Mouse (Mus musculus): Measurements from ENCODE around the gene 9930111J21Rik2.
"Not testable (repeated sequence)": the region's sequence is repeated elsewhere in the genome, so short reads cannot be mapped to it uniquely, and the experiment has no call there.

DNA sequence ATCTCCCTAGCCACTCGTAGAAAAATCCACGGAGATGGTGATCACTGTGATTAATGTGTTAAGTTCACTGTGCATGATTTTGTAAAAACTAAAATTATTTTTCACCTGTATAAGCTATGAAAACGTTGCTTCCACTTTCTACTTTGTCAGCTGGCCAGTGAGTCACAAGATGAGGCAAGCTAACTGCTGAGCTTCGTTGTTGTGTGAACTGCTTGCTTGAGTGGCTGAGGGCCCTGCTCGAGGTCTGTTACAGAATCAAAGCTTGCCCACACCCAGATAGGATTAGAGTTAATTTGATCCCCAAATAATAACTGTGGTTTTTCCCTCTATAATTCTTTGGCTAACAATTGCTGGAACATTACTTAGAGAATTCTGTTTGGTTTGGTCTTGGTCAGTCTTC lies 852 bp upstream of the 9930111J21Rik2 start:
- TF ChIP-seq TCF12 (IDR thresholded peaks at IDR 0.05; ENCODE audit: insufficient read depth, poor library complexity, severe bottlenecking); POLR2A (IDR thresholded peaks at IDR 0.05; ENCODE audit: insufficient read length, low read depth); MYOD1 (IDR thresholded peaks at IDR 0.05; ENCODE audit: control insufficient read depth in 1 of 3, insufficient read length in 2 of 3, low read depth in 2 of 3); SRF (IDR thresholded peaks at IDR 0.05; ENCODE audit: control insufficient read depth, insufficient read length, low read depth); USF1 (IDR thresholded peaks at IDR 0.05; ENCODE audit: low read depth); MAX (IDR thresholded peaks at IDR 0.05; ENCODE audit: low read depth); POLR2AphosphoS2 (IDR thresholded peaks at IDR 0.05; ENCODE audit: insufficient read length, low read depth); E2F4 (IDR thresholded peaks at IDR 0.05; ENCODE audit: insufficient read depth); TCF3 (IDR thresholded peaks at IDR 0.05; ENCODE audit: insufficient read length, low read depth); CEBPB (IDR thresholded peaks at IDR 0.05; ENCODE audit: insufficient read depth, poor library complexity, severe bottlenecking): not testable (repeated sequence)
